9 mouse cellular contexts compared by ENCODE assay signal in genomic region chr19:5139640-5140039, GRCm38 (mm10). TPM values are rescaled to one million over a fixed set of nuclear protein-coding genes. Genes with fewer than 3 reads are reported as not detected.
DNase-seq lines count a peak whose midpoint lies in the region; ATAC-seq lines count a peak whose summit lies in the region.
"Had no signal": no experiment of that assay in that cellular context is flagged by ENCODE, and none has a peak within 500 bp of the region (broad histone marks: within the 10 kb centered on the region; RNA-seq: fewer than 3 reads in every experiment).

No protein-coding gene starts in this region.

- no peak overlapping the region for H3K27ac ChIP-seq in intestine, embryonic 14.5 days (ENCODE audit: low read depth)
- no peak overlapping the region for H3K27ac ChIP-seq in intestine, embryonic 15.5 days
- no peak overlapping the region for H3K27ac ChIP-seq in midbrain, embryonic 14.5 days (replicated peaks; ENCODE audit: low read depth, low read length)
- H3K27ac ChIP-seq in stomach, embryonic 15.5 days, result no peak overlapping the region
- H3K27ac ChIP-seq: lung, embryonic 15.5 days had no signal

- H3K9ac ChIP-seq in intestine, embryonic 14.5 days (ENCODE audit: low read length), result no peak overlapping the region
- no peak overlapping the region for H3K9ac ChIP-seq in intestine, embryonic 15.5 days
- no peak overlapping the region for H3K9ac ChIP-seq in midbrain, embryonic 14.5 days (replicated peaks; ENCODE audit: low read length)
- H3K9ac ChIP-seq in stomach, embryonic 15.5 days, result no peak overlapping the region
- H3K9ac ChIP-seq: lung, embryonic 15.5 days had no signal

- H3K4me3 ChIP-seq in intestine, embryonic 14.5 days (ENCODE audit: low read depth, low read length), result no peak overlapping the region
- no peak overlapping the region for H3K4me3 ChIP-seq in intestine, embryonic 15.5 days (replicated peaks)
- no peak overlapping the region for H3K4me3 ChIP-seq in midbrain, embryonic 14.5 days (replicated peaks; ENCODE audit: low read depth, low read length)
- H3K4me3 ChIP-seq in stomach, embryonic 15.5 days (replicated peaks), result no peak overlapping the region
- H3K4me3 ChIP-seq: lung, embryonic 15.5 days had no signal

- peaks cover 50% of the 10 kb centered on the region for H3K36me3 ChIP-seq in intestine, embryonic 14.5 days (ENCODE audit: control insufficient read depth, insufficient read depth, low read length)
- peaks cover 8% of the 10 kb centered on the region for H3K36me3 ChIP-seq in intestine, embryonic 15.5 days
- H3K36me3 ChIP-seq in midbrain, embryonic 14.5 days (ENCODE audit: control insufficient read depth, insufficient read depth, low read length), result peaks cover 77% of the 10 kb centered on the region
- H3K36me3 ChIP-seq in stomach, embryonic 15.5 days, result peaks cover 11% of the 10 kb centered on the region

- peak; percentile 80 for DNase-seq in intestine, embryonic 14.5 days (ENCODE audit: low spot score)
- peak; percentile 29 for DNase-seq in T-cell, adult 2 months (ENCODE audit: low spot score)
- peak; percentile 80 for DNase-seq in embryo, embryonic 10.5 days (ENCODE audit: low spot score)
- peak; percentile 65 for DNase-seq in heart, postnatal 4 days
- peak; percentile 77 to 80 for DNase-seq in left cerebral cortex, adult 18-20 months (ENCODE audit: low spot score in 2 of 2)
- DNase-seq in midbrain, embryonic 14.5 days, result peak; percentile 86

- H3K4me1 ChIP-seq in intestine, embryonic 14.5 days (replicated peaks; ENCODE audit: control insufficient read depth, insufficient read depth, low read length), result no peaks in the 10 kb centered on the region
- H3K4me1 ChIP-seq in intestine, embryonic 15.5 days (replicated peaks), result no peaks in the 10 kb centered on the region
- no peaks in the 10 kb centered on the region for H3K4me1 ChIP-seq in midbrain, embryonic 14.5 days (ENCODE audit: control insufficient read depth, insufficient read depth, low read length)
- H3K4me1 ChIP-seq in stomach, embryonic 15.5 days, result no peaks in the 10 kb centered on the region
- H3K4me1 ChIP-seq: lung, embryonic 15.5 days had no signal

- no peaks in the 10 kb centered on the region for H3K9me3 ChIP-seq in intestine, embryonic 14.5 days (ENCODE audit: control insufficient read depth, low read length)
- no peaks in the 10 kb centered on the region for H3K9me3 ChIP-seq in intestine, embryonic 15.5 days
- no peaks in the 10 kb centered on the region for H3K9me3 ChIP-seq in midbrain, embryonic 14.5 days (ENCODE audit: control insufficient read depth, low read length)
- no peaks in the 10 kb centered on the region for H3K9me3 ChIP-seq in stomach, embryonic 15.5 days
- H3K9me3 ChIP-seq: lung, embryonic 15.5 days had no signal

- H3K4me2 ChIP-seq in intestine, embryonic 14.5 days (ENCODE audit: low read length), result no peak overlapping the region
- H3K4me2 ChIP-seq in intestine, embryonic 15.5 days (replicated peaks), result no peak overlapping the region
- H3K4me2 ChIP-seq in midbrain, embryonic 14.5 days (ENCODE audit: low read length), result no peak overlapping the region
- H3K4me2 ChIP-seq in stomach, embryonic 15.5 days, result no peak overlapping the region
- H3K4me2 ChIP-seq: lung, embryonic 15.5 days had no signal

- 2% methylated on average over 2 of the region's 2 CpGs for WGBS in intestine, embryonic 14.5 days
- 4% methylated on average over 2 of the region's 2 CpGs for WGBS in intestine, embryonic 15.5 days
- 6% methylated on average over 2 of the region's 2 CpGs for WGBS in midbrain, embryonic 14.5 days
- WGBS in stomach, embryonic 15.5 days, result 4% methylated on average over 2 of the region's 2 CpGs

- no peak for ATAC-seq in intestine, embryonic 14.5 days (replicated peaks; ENCODE audit: low FRiP score, low TSS enrichment, low read depth)
- ATAC-seq in intestine, embryonic 15.5 days, result no peak
- no peak for ATAC-seq in midbrain, embryonic 14.5 days (ENCODE audit: low FRiP score, low TSS enrichment)
- peak; percentile 10; the same call in 1 of the 2 replicates for ATAC-seq in stomach, embryonic 15.5 days (ENCODE audit: insufficient read depth, low FRiP score, low read depth)

- H3K27me3 ChIP-seq in intestine, embryonic 14.5 days (replicated peaks; ENCODE audit: control insufficient read depth, insufficient read depth, low read length), result no peaks in the 10 kb centered on the region
- H3K27me3 ChIP-seq in intestine, embryonic 15.5 days (replicated peaks), result no peaks in the 10 kb centered on the region
- H3K27me3 ChIP-seq in midbrain, embryonic 14.5 days (ENCODE audit: control insufficient read depth, insufficient read depth, low read length), result no peaks in the 10 kb centered on the region
- H3K27me3 ChIP-seq in stomach, embryonic 15.5 days (replicated peaks), result no peaks in the 10 kb centered on the region
- H3K27me3 ChIP-seq: lung, embryonic 15.5 days had no signal

RNA-seq across cellular contexts. Expression of gene Klc2, which starts 21.3 kb away (rescaled TPM):
- 16.8 and 19.0 TPM in 2 replicates for polyA plus RNA-seq in intestine, embryonic 14.5 days (2014; fragmentation: Nextera tagmentation; extraction: Ambion mirVana)
- polyA plus RNA-seq in intestine, embryonic 15.5 days (2015; fragmentation: Nextera tagmentation; extraction: Ambion mirVana), result 12.1 and 16.6 TPM in 2 replicates
- total RNA-seq in heart, postnatal 4 days (2021), result 10 to 100 TPM; 43.7 to 43.8 TPM
- 100 to 1,000 TPM; 261 to 289 TPM for total RNA-seq in left cerebral cortex, adult 18-20 months (2021)
- polyA plus RNA-seq in midbrain, embryonic 14.5 days (2014; fragmentation: Nextera tagmentation; extraction: Ambion mirVana), result 52.5 and 59.0 TPM in 2 replicates
- 18.0 and 19.0 TPM in 2 replicates for polyA plus RNA-seq in stomach, embryonic 15.5 days (2015; fragmentation: Nextera tagmentation; extraction: Ambion mirVana)

RNA-seq across cellular contexts. Expression of gene Rab1b, which starts 32.8 kb away (rescaled TPM):
- polyA plus RNA-seq in intestine, embryonic 14.5 days (2014; fragmentation: Nextera tagmentation; extraction: Ambion mirVana), result 246 and 252 TPM in 2 replicates
- polyA plus RNA-seq in intestine, embryonic 15.5 days (2015; fragmentation: Nextera tagmentation; extraction: Ambion mirVana), result 216 and 223 TPM in 2 replicates
- 100 to 1,000 TPM; 188 to 191 TPM for total RNA-seq in heart, postnatal 4 days (2021)
- total RNA-seq in left cerebral cortex, adult 18-20 months (2021), result 100 to 1,000 TPM; 157 to 165 TPM
- 227 and 228 TPM in 2 replicates for polyA plus RNA-seq in midbrain, embryonic 14.5 days (2014; fragmentation: Nextera tagmentation; extraction: Ambion mirVana)
- polyA plus RNA-seq in stomach, embryonic 15.5 days (2015; fragmentation: Nextera tagmentation; extraction: Ambion mirVana), result 227 and 233 TPM in 2 replicates

RNA-seq across cellular contexts. Expression of gene Cnih2, which starts 41.3 kb away (rescaled TPM):
- 22.3 and 22.9 TPM in 2 replicates for polyA plus RNA-seq in intestine, embryonic 14.5 days (2014; fragmentation: Nextera tagmentation; extraction: Ambion mirVana)
- polyA plus RNA-seq in intestine, embryonic 15.5 days (2015; fragmentation: Nextera tagmentation; extraction: Ambion mirVana), result 12.7 and 13.4 TPM in 2 replicates
- 1 to 10 TPM; 1.8 to 2.1 TPM for total RNA-seq in heart, postnatal 4 days (2021)
- total RNA-seq in left cerebral cortex, adult 18-20 months (2021), result 100 to 1,000 TPM; 215 to 221 TPM
- polyA plus RNA-seq in midbrain, embryonic 14.5 days (2014; fragmentation: Nextera tagmentation; extraction: Ambion mirVana), result 518 and 616 TPM in 2 replicates
- 15.1 and 16.6 TPM in 2 replicates for polyA plus RNA-seq in stomach, embryonic 15.5 days (2015; fragmentation: Nextera tagmentation; extraction: Ambion mirVana)

RNA-seq across cellular contexts. Expression of gene Yif1a, which starts 51.3 kb away (rescaled TPM):
- 111 and 114 TPM in 2 replicates for polyA plus RNA-seq in intestine, embryonic 14.5 days (2014; fragmentation: Nextera tagmentation; extraction: Ambion mirVana)
- polyA plus RNA-seq in intestine, embryonic 15.5 days (2015; fragmentation: Nextera tagmentation; extraction: Ambion mirVana), result 109 and 126 TPM in 2 replicates
- 10 to 100 TPM; 70.2 to 72.5 TPM for total RNA-seq in heart, postnatal 4 days (2021)
- total RNA-seq in left cerebral cortex, adult 18-20 months (2021), result 10 to 100 TPM; 21.6 to 25.5 TPM
- 62.2 and 62.7 TPM in 2 replicates for polyA plus RNA-seq in midbrain, embryonic 14.5 days (2014; fragmentation: Nextera tagmentation; extraction: Ambion mirVana)
- polyA plus RNA-seq in stomach, embryonic 15.5 days (2015; fragmentation: Nextera tagmentation; extraction: Ambion mirVana), result 101 TPM in 2 replicates

RNA-seq across cellular contexts. Expression of gene Tmem151a, which starts 54.3 kb away (rescaled TPM):
- 7.1 and 8.2 TPM in 2 replicates for polyA plus RNA-seq in intestine, embryonic 14.5 days (2014; fragmentation: Nextera tagmentation; extraction: Ambion mirVana)
- 5.6 and 6.5 TPM in 2 replicates for polyA plus RNA-seq in intestine, embryonic 15.5 days (2015; fragmentation: Nextera tagmentation; extraction: Ambion mirVana)
- 1 to 10 TPM; 3.8 to 4.1 TPM for total RNA-seq in heart, postnatal 4 days (2021)
- total RNA-seq in left cerebral cortex, adult 18-20 months (2021), result 100 to 1,000 TPM; 146 to 149 TPM
- polyA plus RNA-seq in midbrain, embryonic 14.5 days (2014; fragmentation: Nextera tagmentation; extraction: Ambion mirVana), result 8.3 and 15.7 TPM in 2 replicates
- 5.9 and 6.4 TPM in 2 replicates for polyA plus RNA-seq in stomach, embryonic 15.5 days (2015; fragmentation: Nextera tagmentation; extraction: Ambion mirVana)

Comparison
In these comparisons a context has a peak if more than half of its experiments do, and no peak if none do; other contexts are left out.
1. DNase-seq: peak in every context shown above with its lines; median percentile 86 in midbrain, embryonic 14.5 days; 80 in intestine, embryonic 14.5 days; 80 in embryo, embryonic 10.5 days; 78 in left cerebral cortex, adult 18-20 months; 65 in heart, postnatal 4 days; 29 in T-cell, adult 2 months.
2. RNA of gene Cnih2, which starts 41.3 kb away (polyA plus RNA-seq): 518 to 616 TPM in midbrain, embryonic 14.5 days; 22.3 to 22.9 TPM in intestine, embryonic 14.5 days, 15.1 to 16.6 TPM in stomach, embryonic 15.5 days and 12.7 to 13.4 TPM in intestine, embryonic 15.5 days; every median in the first group is over 10 times any median in the second.